Comparison of ENCODE assay signal across 10 mouse cellular contexts in the genomic region with DNA sequence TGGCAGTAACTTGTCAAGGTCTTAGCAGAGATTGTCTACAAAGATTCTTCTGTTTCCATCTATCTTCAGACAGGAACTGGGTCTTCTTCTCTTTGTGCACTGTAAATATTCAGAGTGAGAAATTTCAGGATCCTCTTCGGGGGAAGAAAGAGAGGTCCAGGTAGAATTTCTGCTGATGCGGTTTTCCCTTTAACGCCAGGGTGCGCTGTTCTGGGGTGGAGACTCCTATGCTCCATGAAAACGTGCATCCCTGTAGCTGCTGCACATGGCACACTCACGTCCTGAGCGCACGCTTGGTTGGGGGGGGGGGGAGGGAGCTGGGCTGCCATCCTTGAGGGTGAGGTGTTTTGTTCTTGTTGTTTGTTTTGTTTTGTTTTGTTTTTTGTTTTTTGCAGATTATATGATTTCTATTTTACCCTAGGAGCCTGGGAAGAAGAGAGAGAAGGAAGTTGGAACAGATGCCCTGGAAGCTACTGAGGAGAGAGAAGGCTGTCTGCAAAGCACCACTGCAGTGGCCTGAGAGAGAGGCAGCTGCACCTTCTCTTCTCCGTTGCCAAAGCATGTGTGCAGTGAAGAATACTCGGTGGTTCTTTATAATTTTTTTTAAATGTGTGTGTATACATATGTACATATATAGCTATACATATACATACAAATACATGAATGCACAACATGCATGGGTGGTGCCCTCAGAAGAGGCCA. TPM values are rescaled to one million over a fixed set of nuclear protein-coding genes. Genes with fewer than 3 reads are reported as not detected.
A peak's percentile ranks its signal among the peaks of the same experiment; 100 is the strongest.
DNase-seq lines count a peak whose midpoint lies in the region; ATAC-seq and TF ChIP-seq lines count a peak whose summit lies in the region.
"Had no signal": no experiment of that assay in that cellular context is flagged by ENCODE, and none has a peak within 500 bp of the region (broad histone marks: within the 10 kb centered on the region; RNA-seq: fewer than 3 reads in every experiment).

No protein-coding gene starts in this region.

- no peaks in the 10 kb centered on the region for H3K36me3 ChIP-seq in liver, adult 2 months (ENCODE audit: control insufficient read depth, insufficient read depth, low read length)
- H3K36me3 ChIP-seq in liver, embryonic 12.5 days, result no peaks in the 10 kb centered on the region
- no peaks in the 10 kb centered on the region for H3K36me3 ChIP-seq in neural tube, embryonic 11.5 days (ENCODE audit: control insufficient read depth, insufficient read depth, low read length)
- H3K36me3 ChIP-seq: stomach, embryonic 15.5 days had no signal

- H3K4me3 ChIP-seq in liver, adult 2 months (ENCODE audit: insufficient read depth, low read depth, low read length), result no peak overlapping the region
- no peak overlapping the region for H3K4me3 ChIP-seq in liver, embryonic 12.5 days
- no peak overlapping the region for H3K4me3 ChIP-seq in neural tube, embryonic 11.5 days (ENCODE audit: low read depth, low read length)
- H3K4me3 ChIP-seq: erythroblast, embryonic 14.5 days; stomach, embryonic 15.5 days had no signal

- ATAC-seq in CD4-positive, CD25-positive, alpha-beta regulatory T cell, adult 4 months, result no peak
- no peak for ATAC-seq in liver, embryonic 12.5 days
- no peak for ATAC-seq in neural tube, embryonic 11.5 days (ENCODE audit: insufficient read depth, low FRiP score, low TSS enrichment)

- 17% methylated on average over 10 of the region's 10 CpGs for WGBS in liver, adult 2 months
- WGBS in liver, embryonic 12.5 days (ENCODE audit: insufficient replicate concordance), result 18% methylated on average over 10 of the region's 10 CpGs
- 21% methylated on average over 10 of the region's 10 CpGs for WGBS in neural tube, embryonic 11.5 days

- H3K27me3 ChIP-seq in liver, adult 2 months (ENCODE audit: control insufficient read depth, insufficient read depth, low read length), result no peaks in the 10 kb centered on the region
- H3K27me3 ChIP-seq in liver, embryonic 12.5 days (replicated peaks), result no peaks in the 10 kb centered on the region
- no peaks in the 10 kb centered on the region for H3K27me3 ChIP-seq in neural tube, embryonic 11.5 days (ENCODE audit: control insufficient read depth, insufficient read depth, low read length)
- H3K27me3 ChIP-seq: stomach, embryonic 15.5 days had no signal

- no peaks in the 10 kb centered on the region for H3K4me1 ChIP-seq in liver, adult 2 months (ENCODE audit: control insufficient read depth, insufficient read depth, low read length)
- no peaks in the 10 kb centered on the region for H3K4me1 ChIP-seq in liver, embryonic 12.5 days
- H3K4me1 ChIP-seq in neural tube, embryonic 11.5 days (ENCODE audit: control insufficient read depth, insufficient read depth, low read length), result 0 out of 2 replicates have a peak, but pooled peaks cover 2% of the 10 kb centered on the region
- H3K4me1 ChIP-seq: stomach, embryonic 15.5 days had no signal

- no peak overlapping the region for H3K4me2 ChIP-seq in liver, embryonic 12.5 days
- H3K4me2 ChIP-seq in neural tube, embryonic 11.5 days (ENCODE audit: low read depth), result no peak overlapping the region
- H3K4me2 ChIP-seq: stomach, embryonic 15.5 days had no signal

- no peaks in the 10 kb centered on the region for H3K9me3 ChIP-seq in liver, embryonic 12.5 days (replicated peaks)
- H3K9me3 ChIP-seq in neural tube, embryonic 11.5 days (ENCODE audit: control insufficient read depth, low read length), result no peaks in the 10 kb centered on the region
- H3K9me3 ChIP-seq: stomach, embryonic 15.5 days had no signal

- peak; percentile 74 for TF ChIP-seq CTCF in liver, adult 2 months (IDR thresholded peaks at IDR 0.05; ENCODE audit: low read depth, low read length)

- H3K79me2 ChIP-seq in liver, adult 2 months (ENCODE audit: control insufficient read depth, insufficient read depth, low read length), result no peaks in the 10 kb centered on the region

- no peak overlapping the region for H3K27ac ChIP-seq in liver, adult 2 months (replicated peaks; ENCODE audit: insufficient read depth, low read depth, low read length)
- H3K27ac ChIP-seq in liver, embryonic 12.5 days, result no peak overlapping the region
- no peak overlapping the region for H3K27ac ChIP-seq in neural tube, embryonic 11.5 days (ENCODE audit: low read depth, low read length)
- H3K27ac ChIP-seq: stomach, embryonic 15.5 days had no signal

- intact Hi-C loops in gastrocnemius, postnatal 14 days (cut with DNase I; ENCODE audit: low total_unique reads), result no loop called here

- TF ChIP-seq POLR2A in liver, adult 2 months (IDR thresholded peaks at IDR 0.05; ENCODE audit: extremely low read depth, insufficient read depth, low read length), result no peak

- peak; percentile 6 for DNase-seq in CD4-positive, CD25-positive, alpha-beta regulatory T cell, adult 2 months (ENCODE audit: low read depth, low spot score)
- peak; percentile 61 for DNase-seq in liver, adult 2 months (ENCODE audit: extremely low read depth, low read depth, low spot score)
- peak; percentile 28 for DNase-seq in cerebellum, adult 11-12 months
- peak; percentile 43 for DNase-seq in gastrocnemius, postnatal 14 days
- peak; percentile 44 for DNase-seq in neural tube, embryonic 11.5 days (ENCODE audit: low spot score)
- no peak for DNase-seq in natural killer cell, adult 2 months (ENCODE audit: low spot score in 2 of 2)

- H3K9ac ChIP-seq in liver, adult 2 months (ENCODE audit: low read depth, low read length), result no peak overlapping the region
- no peak overlapping the region for H3K9ac ChIP-seq in liver, embryonic 12.5 days
- no peak overlapping the region for H3K9ac ChIP-seq in neural tube, embryonic 11.5 days (ENCODE audit: low read length)
- H3K9ac ChIP-seq: stomach, embryonic 15.5 days had no signal

RNA-seq across cellular contexts. Expression of gene Mamdc2, which starts 30.8 kb away (rescaled TPM):
- not detected for polyA plus RNA-seq in CD4-positive, CD25-positive, alpha-beta regulatory T cell, adult 4 months (2017; shearing (Covaris generic))
- total RNA-seq in liver, adult 2 months (2014; rRNA removed), result 2.1 and 3.0 TPM in 2 replicates
- 1.3 and 1.5 TPM in 2 replicates for polyA plus RNA-seq in liver, adult 2 months (2012; rRNA removed)
- 0.23 and 0.33 TPM in 2 replicates for polyA plus RNA-seq in liver, embryonic 12.5 days (2016; fragmentation: Nextera tagmentation; extraction: Ambion mirVana)
- 1 to 10 TPM; 2.4 to 2.5 TPM for total RNA-seq in gastrocnemius, postnatal 14 days (2021)
- polyA plus RNA-seq in neural tube, embryonic 11.5 days (2014; fragmentation: Nextera tagmentation; extraction: Ambion mirVana), result 2.0 and 3.0 TPM in 2 replicates
- polyA plus RNA-seq: erythroblast, embryonic 14.5 days had no signal

Comparison
In these comparisons a context has a peak if more than half of its experiments do, and no peak if none do; other contexts are left out.
1. DNase-seq: peak in CD4-positive, CD25-positive, alpha-beta regulatory T cell, adult 2 months (single experiment), liver, adult 2 months (single experiment), cerebellum, adult 11-12 months (single experiment), gastrocnemius, postnatal 14 days (single experiment) and neural tube, embryonic 11.5 days (single experiment); none in natural killer cell, adult 2 months (0 of 2).